Mouse (Mus musculus): ENCODE results near the gene Speer4e. TPM values are rescaled to one million over a fixed set of nuclear protein-coding genes. Genes with fewer than 3 reads are reported as not detected.

Speer4e gene
- polyA plus RNA-seq (2012; rRNA removed) = not detected in 2 replicates

DNA sequence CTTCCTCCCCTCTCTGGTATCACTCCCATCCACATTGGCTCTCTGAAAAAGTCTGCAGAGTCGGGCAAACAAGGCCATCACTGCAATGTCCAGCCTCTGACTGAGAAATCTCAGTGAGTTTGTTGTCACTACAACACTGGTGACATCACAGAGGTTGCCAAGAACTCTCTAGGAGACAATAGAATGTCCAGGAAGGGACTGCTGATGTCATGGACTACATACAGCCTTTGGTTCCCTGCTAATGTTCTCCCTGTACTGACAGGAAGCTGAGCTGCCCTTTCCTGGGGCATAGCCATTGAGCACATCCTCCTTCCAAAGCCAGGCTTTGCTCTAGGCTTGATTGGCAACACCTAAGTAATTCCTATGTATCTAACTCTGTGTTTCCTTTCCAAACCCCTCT is at the start of gene Speer4e:
Gene Speer4e (minus strand): TSS at position 101 of the 400 bp plus-strand sequence.

DNA sequence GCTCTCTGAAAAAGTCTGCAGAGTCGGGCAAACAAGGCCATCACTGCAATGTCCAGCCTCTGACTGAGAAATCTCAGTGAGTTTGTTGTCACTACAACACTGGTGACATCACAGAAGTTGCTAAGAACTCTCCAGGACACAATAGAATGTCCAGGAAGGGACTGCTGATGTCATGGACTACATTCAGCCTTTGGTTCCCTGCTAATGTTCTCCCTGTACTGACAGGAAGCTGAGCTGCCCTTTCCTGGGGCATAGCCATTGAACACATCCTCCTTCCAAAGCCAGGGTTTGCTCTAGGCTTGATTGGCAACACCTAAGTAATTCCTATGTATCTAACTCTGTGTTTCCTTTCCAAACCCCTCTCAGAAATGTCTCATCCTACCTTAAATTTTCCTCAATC is 40.6 kb upstream of the Speer4e start, which contains the start of gene Gm10354:
Gene Gm10354 (minus strand): TSS at position 101 of the 400 bp plus-strand sequence.

GRCm38 (mm10) chr5:14914799-14915198 is 23.4 kb downstream of the Speer4e start, which contains the start of gene Gm9758:
TSS of gene Gm9758 (minus strand) at chr5:14914899.

Other genes with a start within 250 kb of the Speer4e start
- not detected in 2 replicates for gene Gm9758, start 23.5 kb downstream of the Speer4e start, polyA plus RNA-seq (2012; rRNA removed)
- gene Gm10354, start 40.5 kb upstream of the Speer4e start, polyA plus RNA-seq (2012; rRNA removed) = not detected in 2 replicates
- gene Gm17019, start 94.6 kb upstream of the Speer4e start, polyA plus RNA-seq (2012; rRNA removed) = not detected in 2 replicates

All from liver, embryonic 14 days (tissue).